Mouse (Mus musculus): ENCODE measurements around the gene Cdc42bpb.

- TF ChIP-seq ELF1 (IDR thresholded peaks at IDR 0.05; ENCODE audit: low read depth, low read length) (no peak), SIN3A (IDR thresholded peaks at IDR 0.05; ENCODE audit: low read length) (peak; percentile 9; the same call in 1 of the 2 replicates), HCFC1 (IDR thresholded peaks at IDR 0.05; ENCODE audit: low read depth, low read length) (no peak)
Observed at GRCm38 (mm10) chr12:111377986-111378490, 520 bp upstream of the Cdc42bpb start.
